ENCODE assay signal across 10 mouse cellular contexts in genomic region chr3:135513270-135513669, GRCm38 (mm10). TPM values are rescaled to one million over a fixed set of nuclear protein-coding genes. Genes with fewer than 3 reads are reported as not detected.
DNase-seq lines count a peak whose midpoint lies in the region; ATAC-seq and TF ChIP-seq lines count a peak whose summit lies in the region.
"Had no signal": no experiment of that assay in that cellular context is flagged by ENCODE, and none has a peak within 500 bp of the region (broad histone marks: within the 10 kb centered on the region; RNA-seq: fewer than 3 reads in every experiment).

No protein-coding gene starts in this region.

- 0 out of 2 replicates have a peak overlapping the region, but pooled peaks have one; percentile 30 for H3K27ac ChIP-seq in heart, embryonic 15.5 days
- H3K27ac ChIP-seq in ES-E14 (ENCODE audit: insufficient read depth, low read depth, low read length, poor library complexity, severe bottlenecking) = peak overlapping the region; percentile 38; the same call in 1 of the 2 replicates
- H3K27ac ChIP-seq in forebrain, embryonic 11.5 days (ENCODE audit: low read depth, low read length) = no peak overlapping the region
- H3K27ac ChIP-seq in midbrain, embryonic 12.5 days (replicated peaks) = no peak overlapping the region
- H3K27ac ChIP-seq: limb, embryonic 13.5 days had no signal

- peaks cover 30% of the 10 kb centered on the region for H3K4me1 ChIP-seq in heart, embryonic 15.5 days (replicated peaks)
- H3K4me1 ChIP-seq in ES-E14 (ENCODE audit: control insufficient read depth in 2 of 2, insufficient read depth in 2 of 2, low read length in 2 of 2, poor library complexity in 1 of 2) = peaks cover 5 to 19% of the 10 kb centered on the region in 2 experiments
- H3K4me1 ChIP-seq in forebrain, embryonic 11.5 days (replicated peaks; ENCODE audit: control insufficient read depth, insufficient read depth, low read length) = no peaks in the 10 kb centered on the region
- H3K4me1 ChIP-seq in midbrain, embryonic 12.5 days = peaks cover 11% of the 10 kb centered on the region; the same call in 1 of the 2 replicates
- H3K4me1 ChIP-seq: limb, embryonic 13.5 days had no signal

- WGBS in heart, embryonic 15.5 days = 59% methylated on average over 11 of the region's 11 CpGs
- 56% methylated on average over 11 of the region's 11 CpGs for WGBS in forebrain, embryonic 11.5 days
- WGBS in midbrain, embryonic 12.5 days = 47% methylated on average over 11 of the region's 11 CpGs

- in situ Hi-C loops in ES-E14 (cut with MboI; ENCODE audit: low sequenced_read_pairs in 2 of 2, unreplicated experiment in 2 of 2) = no loop called here

- H3K4me3 ChIP-seq in heart, embryonic 15.5 days = no peak overlapping the region
- H3K4me3 ChIP-seq in ES-E14 (ENCODE audit: insufficient read depth in 1 of 2, low read depth in 1 of 2, low read length in 2 of 2, poor library complexity in 1 of 2, severe bottlenecking in 1 of 2) = peak overlapping the region in 1 of 2 experiments; percentile 2; a peak in 1 of 4 replicates
- no peak overlapping the region for H3K4me3 ChIP-seq in forebrain, embryonic 11.5 days (ENCODE audit: low read depth, low read length)
- H3K4me3 ChIP-seq in midbrain, embryonic 12.5 days = 0 out of 2 replicates have a peak overlapping the region, but pooled peaks have one; percentile 4
- H3K4me3 ChIP-seq: limb, embryonic 13.5 days had no signal

- no peaks in the 10 kb centered on the region for H3K27me3 ChIP-seq in heart, embryonic 15.5 days
- H3K27me3 ChIP-seq in forebrain, embryonic 11.5 days (ENCODE audit: control insufficient read depth, insufficient read depth, low read length) = no peaks in the 10 kb centered on the region
- no peaks in the 10 kb centered on the region for H3K27me3 ChIP-seq in midbrain, embryonic 12.5 days
- H3K27me3 ChIP-seq: limb, embryonic 13.5 days; Patski had no signal

- H3K9ac ChIP-seq in heart, embryonic 15.5 days = no peak overlapping the region
- no peak overlapping the region for H3K9ac ChIP-seq in ES-E14 (ENCODE audit: insufficient read depth, low read depth, low read length, poor library complexity, severe bottlenecking)
- H3K9ac ChIP-seq in forebrain, embryonic 11.5 days (ENCODE audit: low read length) = no peak overlapping the region
- H3K9ac ChIP-seq in midbrain, embryonic 12.5 days (replicated peaks) = no peak overlapping the region
- H3K9ac ChIP-seq: limb, embryonic 13.5 days had no signal

- intact Hi-C loops in heart, postnatal 25 days (cut with DNase I) = no loop called here

- no peak for ATAC-seq in heart, embryonic 15.5 days (replicated peaks; ENCODE audit: insufficient number of reproducible peaks, insufficient read depth, low FRiP score, low read depth)
- peak; percentile 43 for ATAC-seq in forebrain, embryonic 11.5 days (replicated peaks; ENCODE audit: low FRiP score)
- ATAC-seq in midbrain, embryonic 12.5 days (ENCODE audit: low FRiP score, low read depth) = peak; percentile 74; the same call in 1 of the 2 replicates
- ATAC-seq in megakaryocyte-erythroid progenitor cell, adult 5-6 weeks (replicated peaks; ENCODE audit: low FRiP score, low TSS enrichment, poor library complexity, severe bottlenecking) = no peak
- ATAC-seq in monocyte, adult 5-6 weeks (replicated peaks; ENCODE audit: insufficient number of reproducible peaks, low FRiP score, low TSS enrichment, poor library complexity, severe bottlenecking) = no peak
- ATAC-seq: Patski had no signal

- H3K9me3 ChIP-seq in heart, embryonic 15.5 days (replicated peaks) = no peaks in the 10 kb centered on the region
- H3K9me3 ChIP-seq in ES-E14 (ENCODE audit: control insufficient read depth, insufficient read depth, low read depth, low read length) = no peaks in the 10 kb centered on the region
- H3K9me3 ChIP-seq in forebrain, embryonic 11.5 days (ENCODE audit: control insufficient read depth, low read length) = no peaks in the 10 kb centered on the region
- H3K9me3 ChIP-seq in midbrain, embryonic 12.5 days = no peaks in the 10 kb centered on the region
- H3K9me3 ChIP-seq: limb, embryonic 13.5 days had no signal

- no peak for DNase-seq in heart, postnatal 25 days (ENCODE audit: low spot score)
- DNase-seq in ES-E14 (ENCODE audit: low read depth, low spot score) = no peak
- DNase-seq in forebrain, embryonic 11.5 days (ENCODE audit: low spot score) = no peak
- no peak for DNase-seq in adrenal gland, adult (ENCODE audit: inconsistent age in 2 of 2, low spot score in 1 of 2)

- H3K36me3 ChIP-seq in heart, embryonic 15.5 days = 0 out of 2 replicates have a peak, but pooled peaks cover 6% of the 10 kb centered on the region
- H3K36me3 ChIP-seq in ES-E14 (ENCODE audit: control insufficient read depth, insufficient read depth, low read length, poor library complexity, severe bottlenecking) = peaks cover 2% of the 10 kb centered on the region; the same call in 1 of the 2 replicates
- no peaks in the 10 kb centered on the region for H3K36me3 ChIP-seq in forebrain, embryonic 11.5 days (ENCODE audit: control insufficient read depth, insufficient read depth, low read length)
- H3K36me3 ChIP-seq in midbrain, embryonic 12.5 days = no peaks in the 10 kb centered on the region
- H3K36me3 ChIP-seq: limb, embryonic 13.5 days had no signal

- H3K4me2 ChIP-seq in heart, embryonic 15.5 days = peak overlapping the region; percentile 22; the same call in 1 of the 2 replicates
- H3K4me2 ChIP-seq in forebrain, embryonic 11.5 days (ENCODE audit: low read depth, low read length, severe bottlenecking) = peak overlapping the region; percentile 21; the same call in 1 of the 2 replicates
- H3K4me2 ChIP-seq in midbrain, embryonic 12.5 days (replicated peaks) = peak overlapping the region; percentile 31
- H3K4me2 ChIP-seq: limb, embryonic 13.5 days had no signal

TF ChIP-seq in ES-E14, 5 proteins besides CTCF, POLR2A, EP300 and RAD21:
- TF ChIP-seq ZC3H11A (IDR thresholded peaks at IDR 0.05; ENCODE audit: borderline replicate concordance, low read depth, low read length) (no peak), MAFK (IDR thresholded peaks at IDR 0.05; ENCODE audit: insufficient read depth, low read depth, low read length) (no peak), ZNF384 (IDR thresholded peaks at IDR 0.05; ENCODE audit: low read depth, low read length) (no peak), CHD2 (IDR thresholded peaks at IDR 0.05; ENCODE audit: low read depth, low read length) (no peak), HCFC1 (IDR thresholded peaks at IDR 0.05; ENCODE audit: borderline replicate concordance, insufficient read depth, low read length) (no peak)

RNA-seq across cellular contexts. Expression of gene Manba, which starts 27.9 kb away (rescaled TPM):
- 33.3 and 35.2 TPM in 2 replicates for polyA plus RNA-seq in heart, embryonic 15.5 days (2015; fragmentation: Nextera tagmentation; extraction: Ambion mirVana)
- total RNA-seq in heart, postnatal 25 days (2021) = 10 to 100 TPM; 18.4 to 18.8 TPM
- 75.2 and 83.9 TPM in 2 replicates for total RNA-seq in ES-E14 (2012; rRNA removed)
- polyA plus RNA-seq in forebrain, embryonic 11.5 days (2014; fragmentation: Nextera tagmentation; extraction: Ambion mirVana) = 3.6 and 3.8 TPM in 2 replicates
- polyA plus RNA-seq in midbrain, embryonic 12.5 days (2016; fragmentation: Nextera tagmentation; extraction: Ambion mirVana) = 4.2 and 6.1 TPM in 2 replicates
- total RNA-seq in megakaryocyte-erythroid progenitor cell, adult 5-6 weeks (2014; fragmentation: Nextera tagmentation) = 7.0 and 10.7 TPM in 2 replicates
- total RNA-seq in megakaryocyte-erythroid progenitor cell, adult 5-6 weeks (2017) = 16.4 and 22.3 TPM in 2 replicates
- total RNA-seq in monocyte, adult 5-6 weeks (2017) = 41.5 to 56.4 TPM (median 47.4 TPM) in 3 replicates

Comparison
In these comparisons a context has a peak if more than half of its experiments do, and no peak if none do; other contexts are left out.
1. ATAC-seq: peak in forebrain, embryonic 11.5 days (single experiment) and midbrain, embryonic 12.5 days (single experiment); none in heart, embryonic 15.5 days (single experiment), megakaryocyte-erythroid progenitor cell, adult 5-6 weeks (single experiment) and monocyte, adult 5-6 weeks (single experiment).
2. H3K27ac ChIP-seq: peak in heart, embryonic 15.5 days (single experiment) and ES-E14 (single experiment); none in forebrain, embryonic 11.5 days (single experiment) and midbrain, embryonic 12.5 days (single experiment).
3. Peak in every context shown above with its lines, with median percentiles within 50 percentile points of each other: H3K4me2 ChIP-seq.